Mouse (Mus musculus) spleen, adult 12 weeks (tissue): ENCODE measurements at regions not wholly inside any gene's neighbourhood (a gene's known extent, or its start where the extent isn't known, plus 50 kb on each side); places are given as distances from the start of the nearest gene placed in this dataset.

Experiments used
- DNase-seq: peaks from one replicate; pipeline ENCODE4 v3.0.0; 2022; ENCODE audit warnings: low spot score

DNA sequence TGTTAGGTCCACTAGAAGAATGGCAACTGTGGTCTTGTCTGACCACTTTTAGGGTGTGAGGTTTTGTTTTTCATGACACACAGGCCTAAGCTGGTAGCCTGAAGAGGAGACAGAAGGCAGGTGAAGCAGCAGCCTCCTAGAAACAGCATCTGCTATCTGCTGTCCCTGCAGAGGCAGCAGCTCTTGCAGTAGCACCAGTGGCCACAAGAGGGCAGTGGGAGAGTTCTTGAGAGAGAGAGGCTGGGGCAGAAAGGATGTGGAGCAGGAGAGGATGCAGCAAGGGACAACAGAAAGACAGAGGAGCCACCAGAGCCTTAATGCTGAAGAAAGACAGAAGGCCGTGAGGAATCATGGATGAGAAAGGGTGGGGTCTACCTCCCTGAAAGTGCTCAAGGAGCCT lies 88.1 kb upstream of the Usp51 start:
- peak; percentile 25 for DNase-seq

DNA sequence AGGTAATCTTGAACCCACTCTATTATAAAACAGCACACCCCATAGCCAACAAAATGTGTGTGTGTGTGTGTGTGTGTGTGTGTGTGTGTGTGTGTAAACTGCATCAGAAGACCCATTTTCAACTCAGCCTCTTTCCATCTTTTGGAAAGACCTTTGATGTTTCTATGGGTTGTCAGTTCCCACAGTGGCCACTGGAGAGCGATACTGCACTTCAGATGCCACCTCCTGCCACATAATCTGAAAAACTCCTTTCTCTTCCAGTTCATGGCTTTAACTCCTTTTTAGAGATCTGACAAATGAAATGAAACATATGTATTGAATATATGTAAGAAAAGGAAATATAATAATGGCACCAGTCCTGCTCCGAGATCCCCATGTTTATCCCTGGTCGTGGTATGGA lies 79.3 kb upstream of the Usp51 start:
- no peak for DNase-seq

DNA sequence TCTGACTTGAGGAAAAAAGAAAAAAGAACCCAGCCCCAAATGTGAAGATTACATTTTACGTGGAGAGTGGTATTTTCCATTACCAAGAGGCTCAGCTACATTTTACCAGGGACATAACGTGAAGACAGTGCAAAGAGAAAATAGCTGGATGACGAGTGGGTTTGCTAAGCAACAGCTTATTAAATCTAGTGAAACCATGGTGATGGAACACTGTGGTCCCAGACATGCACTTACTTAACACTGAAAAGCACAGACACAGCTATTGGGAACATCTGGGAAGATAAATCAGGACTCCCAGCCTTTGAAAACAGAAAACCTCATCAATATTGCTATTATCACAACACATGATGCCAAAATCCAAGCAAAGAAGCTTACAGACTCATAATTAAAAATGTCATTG lies 60.1 kb upstream of the Usp51 start:
- no peak for DNase-seq
